Mouse (Mus musculus): ENCODE measurements at regions not wholly inside any gene's neighbourhood (a gene's known extent, or its start where the extent isn't known, plus 50 kb on each side); places are given as distances from the start of the nearest gene placed in this dataset.

DNA sequence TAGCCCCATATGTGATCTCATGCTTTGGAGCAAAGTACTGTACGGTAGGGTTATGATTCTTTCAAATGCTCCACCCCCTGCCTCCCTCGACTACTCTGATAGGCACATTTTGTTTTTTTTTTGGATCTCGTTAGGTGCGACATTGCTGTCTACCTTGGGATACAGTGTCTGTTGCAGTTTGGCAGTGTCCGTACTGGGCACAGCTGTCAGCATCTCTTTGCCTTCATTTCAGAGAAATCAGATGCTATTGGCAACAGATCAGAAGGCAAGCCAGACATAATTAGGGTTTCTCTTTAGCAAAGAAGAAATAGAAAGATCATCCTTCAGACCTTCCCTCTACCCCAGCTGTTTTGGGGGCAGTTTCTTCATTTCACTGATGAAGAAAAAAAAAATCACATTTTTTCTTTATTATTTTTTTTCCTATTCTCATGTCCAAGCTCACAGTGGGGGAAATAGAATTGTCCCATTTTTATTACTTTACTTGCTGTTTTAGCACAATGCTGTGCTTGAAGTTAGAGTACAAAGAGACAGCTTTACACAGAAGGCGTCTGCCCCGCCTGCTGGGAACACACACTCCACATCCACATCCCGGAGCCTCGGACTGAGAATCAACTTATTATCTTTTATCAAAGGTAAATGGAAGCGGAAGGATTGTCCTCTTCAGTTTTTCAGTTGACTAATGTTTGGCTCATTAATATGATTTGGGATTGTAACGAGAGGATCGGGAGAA lies 420.8 kb upstream of the Got2 start:
- 71% methylated on average over 12 of the region's 12 CpGs for WGBS
- Histone ChIP-seq H3K27ac (replicated peaks) (no peak overlapping the region), H3K27me3 (no peaks in the 10 kb centered on the region), H3K4me2 (replicated peaks) (no peak overlapping the region), H3K9me3 (no peaks in the 10 kb centered on the region), H3K4me3 (no peak overlapping the region), H3K4me1 (no peaks in the 10 kb centered on the region), H3K36me3 (no peaks in the 10 kb centered on the region), H3K9ac (replicated peaks) (no peak overlapping the region)
- ATAC-seq (ENCODE audit: low FRiP score, low read depth) = no peak

GRCm38 (mm10) chr8:96296643-96297042 lies 408.3 kb upstream of the Got2 start:
- Histone ChIP-seq H3K36me3 (no peaks in the 10 kb centered on the region), H3K9ac (replicated peaks) (no peak overlapping the region), H3K4me2 (replicated peaks) (no peak overlapping the region), H3K27ac (replicated peaks) (no peak overlapping the region), H3K4me1 (no peaks in the 10 kb centered on the region), H3K4me3 (no peak overlapping the region), H3K9me3 (no peaks in the 10 kb centered on the region), H3K27me3 (no peaks in the 10 kb centered on the region)
- WGBS = 71% methylated on average over 4 of the region's 4 CpGs
- no peak for ATAC-seq (ENCODE audit: low FRiP score, low read depth)

DNA sequence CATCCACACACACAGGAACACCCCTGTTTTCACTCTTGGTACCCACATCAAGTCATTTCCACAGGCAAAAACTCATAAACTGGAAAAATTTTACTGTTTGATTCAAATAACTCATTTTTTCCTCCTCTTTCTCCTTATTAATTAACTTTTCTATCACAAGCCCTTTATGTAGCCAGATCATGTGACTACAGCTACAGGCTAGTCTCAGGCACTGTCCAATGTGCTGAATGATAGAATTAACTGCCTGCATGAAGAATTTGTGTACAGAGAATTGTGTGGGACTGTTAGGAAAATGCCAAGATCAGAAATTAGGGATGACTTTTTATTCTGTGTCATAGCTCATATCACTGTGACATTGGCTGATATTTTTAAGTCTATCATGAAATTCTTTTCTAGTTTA lies 402.4 kb upstream of the Got2 start:
- Histone ChIP-seq H3K4me1 (no peaks in the 10 kb centered on the region), H3K27ac (replicated peaks) (no peak overlapping the region), H3K4me3 (no peak overlapping the region), H3K36me3 (no peaks in the 10 kb centered on the region), H3K9me3 (no peaks in the 10 kb centered on the region), H3K9ac (replicated peaks) (no peak overlapping the region), H3K27me3 (no peaks in the 10 kb centered on the region), H3K4me2 (replicated peaks) (no peak overlapping the region)
- no peak for ATAC-seq (ENCODE audit: low FRiP score, low read depth)

- ATAC-seq (ENCODE audit: low FRiP score, low read depth) = no peak
- no peak overlapping the region for H3K27ac ChIP-seq (replicated peaks)
- H3K4me3 ChIP-seq = no peak overlapping the region
- H3K4me2 ChIP-seq (replicated peaks) = no peak overlapping the region
- no peaks in the 10 kb centered on the region for H3K9me3 ChIP-seq
- H3K36me3 ChIP-seq = no peaks in the 10 kb centered on the region
- WGBS = 82% methylated on average over 3 of the region's 3 CpGs
- H3K4me1 ChIP-seq = no peaks in the 10 kb centered on the region
- H3K27me3 ChIP-seq = no peaks in the 10 kb centered on the region
- no peak overlapping the region for H3K9ac ChIP-seq (replicated peaks)
These were observed 401.2 kb upstream of the Got2 start for GRCm38 (mm10) chr8:96289519-96289918.

DNA sequence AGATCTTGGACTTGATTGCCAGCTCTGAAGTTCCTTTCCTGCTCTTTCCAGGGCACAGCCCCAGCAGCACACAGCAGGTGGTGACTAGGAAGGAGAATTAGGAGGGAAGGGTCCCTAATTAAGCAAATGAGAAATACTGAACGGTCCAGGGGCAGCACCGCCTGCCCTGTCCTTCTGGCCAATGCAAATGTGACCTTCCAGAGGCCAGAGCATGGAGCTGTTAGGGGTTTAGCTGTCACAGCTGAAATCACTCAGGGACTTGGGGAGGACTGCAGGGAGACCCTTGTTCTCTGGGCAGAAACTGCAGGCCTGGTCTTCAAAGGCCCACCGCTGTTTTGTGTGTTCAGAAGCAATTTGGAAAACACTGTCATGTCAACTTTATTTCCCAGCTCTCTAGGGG lies 400.2 kb upstream of the Got2 start:
- H3K4me1 ChIP-seq = no peaks in the 10 kb centered on the region
- no peaks in the 10 kb centered on the region for H3K9me3 ChIP-seq
- ATAC-seq (ENCODE audit: low FRiP score, low read depth) = peak; percentile 73; the same call in 1 of the 2 replicates
- H3K27ac ChIP-seq (replicated peaks) = no peak overlapping the region
- H3K4me2 ChIP-seq (replicated peaks) = no peak overlapping the region
- H3K9ac ChIP-seq (replicated peaks) = no peak overlapping the region
- 23% methylated on average over 3 of the region's 3 CpGs for WGBS
- no peaks in the 10 kb centered on the region for H3K27me3 ChIP-seq
- no peaks in the 10 kb centered on the region for H3K36me3 ChIP-seq
- no peak overlapping the region for H3K4me3 ChIP-seq

DNA sequence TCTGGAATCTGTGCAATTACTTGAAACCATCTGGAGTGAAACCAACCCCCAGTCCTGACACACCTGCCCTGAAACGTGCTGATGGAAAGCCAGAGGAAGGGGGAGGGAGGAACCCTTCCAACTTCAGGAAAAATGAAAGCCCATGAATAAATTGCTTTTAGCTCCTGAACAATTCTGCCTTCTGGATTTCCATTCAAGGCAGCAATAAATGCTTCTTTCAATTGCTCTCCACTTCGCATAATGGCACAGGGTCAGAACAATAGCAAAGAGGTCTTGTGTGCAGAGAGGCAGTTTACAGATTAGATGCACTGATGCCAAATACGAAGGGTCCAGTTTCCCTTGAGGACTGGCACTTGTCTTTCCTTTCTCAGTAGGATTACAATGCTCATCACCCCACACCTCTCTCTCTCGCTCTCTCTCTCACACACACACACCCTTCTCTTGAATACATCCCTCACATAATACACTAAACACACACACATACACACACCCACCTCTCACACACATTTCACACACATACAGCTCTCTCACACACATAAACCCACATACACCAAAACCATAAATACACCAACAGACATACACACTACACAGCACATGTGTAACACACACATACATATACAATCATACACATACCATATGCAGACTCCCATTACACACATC lies 389.3 kb upstream of the Got2 start:
- WGBS = 19% methylated on average over 4 of the region's 4 CpGs
- Histone ChIP-seq H3K4me2 (replicated peaks) (no peak overlapping the region), H3K9ac (replicated peaks) (0 out of 2 replicates have a peak overlapping the region, but pooled peaks have one; percentile 6), H3K27me3 (no peaks in the 10 kb centered on the region), H3K27ac (replicated peaks) (peak overlapping the region; percentile 46; the same call in 1 of the 2 replicates), H3K4me3 (no peak overlapping the region), H3K9me3 (peaks cover 3% of the 10 kb centered on the region; the same call in 1 of the 2 replicates), H3K4me1 (peaks cover 20% of the 10 kb centered on the region), H3K36me3 (no peaks in the 10 kb centered on the region)
- peak; percentile 74 for ATAC-seq (ENCODE audit: low FRiP score, low read depth)

GRCm38 (mm10) chr8:96277058-96277457 lies 388.7 kb upstream of the Got2 start:
- peak; percentile 24; the same call in 1 of the 2 replicates for ATAC-seq (ENCODE audit: low FRiP score, low read depth)
- Histone ChIP-seq H3K9ac (replicated peaks) (no peak overlapping the region), H3K27ac (replicated peaks) (0 out of 2 replicates have a peak overlapping the region, but pooled peaks have one; percentile 17), H3K4me2 (replicated peaks) (no peak overlapping the region), H3K36me3 (no peaks in the 10 kb centered on the region), H3K27me3 (no peaks in the 10 kb centered on the region), H3K4me3 (no peak overlapping the region), H3K9me3 (peaks cover 3% of the 10 kb centered on the region; the same call in 1 of the 2 replicates), H3K4me1 (peaks cover 20% of the 10 kb centered on the region)
- 52% methylated on average over 5 of the region's 5 CpGs for WGBS

DNA sequence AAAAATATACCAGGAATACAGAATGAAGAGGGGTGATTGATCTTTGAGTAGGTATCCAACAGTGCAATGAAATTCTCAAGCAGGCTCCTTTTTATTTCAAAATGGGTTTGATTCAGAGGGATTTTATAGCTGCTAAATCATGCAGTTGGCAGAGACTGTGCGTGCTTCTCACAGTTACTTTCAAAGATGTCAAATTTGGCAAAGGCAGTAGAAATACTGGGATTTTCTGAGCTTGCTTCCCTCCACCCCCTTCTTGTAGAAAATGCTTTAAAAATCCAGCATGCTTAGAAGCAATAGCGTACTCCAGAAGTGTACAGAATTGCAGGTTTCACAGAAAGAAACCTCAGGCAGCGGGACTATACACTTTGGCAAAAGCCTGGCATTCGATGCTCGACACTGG lies 367.9 kb upstream of the Got2 start:
- WGBS = 83% methylated on average over 5 of the region's 5 CpGs
- no peak overlapping the region for H3K4me2 ChIP-seq (replicated peaks)
- H3K27me3 ChIP-seq = no peaks in the 10 kb centered on the region
- H3K9me3 ChIP-seq = no peaks in the 10 kb centered on the region
- H3K36me3 ChIP-seq = no peaks in the 10 kb centered on the region
- no peak overlapping the region for H3K4me3 ChIP-seq
- no peak for ATAC-seq (ENCODE audit: low FRiP score, low read depth)
- H3K4me1 ChIP-seq = no peaks in the 10 kb centered on the region
- H3K9ac ChIP-seq (replicated peaks) = no peak overlapping the region
- no peak overlapping the region for H3K27ac ChIP-seq (replicated peaks)

- no peaks in the 10 kb centered on the region for H3K36me3 ChIP-seq
- H3K4me1 ChIP-seq = no peaks in the 10 kb centered on the region
- H3K27ac ChIP-seq (replicated peaks) = no peak overlapping the region
- no peaks in the 10 kb centered on the region for H3K27me3 ChIP-seq
- H3K4me3 ChIP-seq = no peak overlapping the region
- H3K9me3 ChIP-seq = no peaks in the 10 kb centered on the region
- H3K9ac ChIP-seq (replicated peaks) = no peak overlapping the region
- H3K4me2 ChIP-seq (replicated peaks) = no peak overlapping the region
- ATAC-seq (ENCODE audit: low FRiP score, low read depth) = no peak
- 55% methylated on average over 5 of the region's 5 CpGs for WGBS
These were observed 367.5 kb upstream of the Got2 start for GRCm38 (mm10) chr8:96255811-96256210.

DNA sequence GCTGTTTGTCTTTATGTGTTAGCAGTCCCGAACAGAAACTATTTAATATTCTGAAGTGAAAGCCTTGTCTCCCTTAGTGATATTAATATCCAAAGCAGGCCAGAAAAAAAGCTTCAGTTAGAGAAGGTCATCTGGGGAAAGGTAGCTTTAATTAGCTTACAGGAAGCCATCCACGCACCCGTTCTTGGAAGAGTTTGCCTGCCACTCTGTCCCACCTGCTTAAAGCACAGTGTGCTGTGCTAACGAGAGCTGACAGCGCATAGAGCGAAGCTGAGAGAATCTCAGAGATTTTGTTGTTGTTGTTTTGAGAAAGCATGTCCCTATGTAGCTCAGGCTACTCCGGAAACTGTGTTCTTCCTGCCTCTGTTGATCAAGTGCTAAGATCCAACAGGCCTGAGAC lies 357.7 kb upstream of the Got2 start:
- H3K36me3 ChIP-seq = no peaks in the 10 kb centered on the region
- no peak overlapping the region for H3K4me2 ChIP-seq (replicated peaks)
- H3K27me3 ChIP-seq = no peaks in the 10 kb centered on the region
- ATAC-seq (ENCODE audit: low FRiP score, low read depth) = no peak
- no peak overlapping the region for H3K4me3 ChIP-seq
- no peak overlapping the region for H3K27ac ChIP-seq (replicated peaks)
- 63% methylated on average over 7 of the region's 7 CpGs for WGBS
- peaks cover 14% of the 10 kb centered on the region for H3K4me1 ChIP-seq
- no peaks in the 10 kb centered on the region for H3K9me3 ChIP-seq
- H3K9ac ChIP-seq (replicated peaks) = no peak overlapping the region

GRCm38 (mm10) chr8:96244549-96245152 lies 356.3 kb upstream of the Got2 start:
- no peak overlapping the region for H3K4me3 ChIP-seq
- H3K27me3 ChIP-seq = no peaks in the 10 kb centered on the region
- H3K9ac ChIP-seq (replicated peaks) = no peak overlapping the region
- no peaks in the 10 kb centered on the region for H3K9me3 ChIP-seq
- peak; percentile 66 for ATAC-seq (ENCODE audit: low FRiP score, low read depth)
- WGBS = 35% methylated on average over 9 of the region's 9 CpGs
- peaks cover 14% of the 10 kb centered on the region for H3K4me1 ChIP-seq
- no peaks in the 10 kb centered on the region for H3K36me3 ChIP-seq
- H3K4me2 ChIP-seq (replicated peaks) = no peak overlapping the region
- no peak overlapping the region for H3K27ac ChIP-seq (replicated peaks)

- no peak for ATAC-seq (ENCODE audit: low FRiP score, low read depth)
These were observed 350.1 kb upstream of the Got2 start for GRCm38 (mm10) chr8:96238406-96238805.

More at GRCm38 (mm10) chr8:96238406-96238805, 350.1 kb upstream of the Got2 start:
- Histone ChIP-seq H3K9me3 (no peaks in the 10 kb centered on the region), H3K4me2 (replicated peaks) (no peak overlapping the region), H3K4me3 (no peak overlapping the region), H3K27ac (replicated peaks) (no peak overlapping the region), H3K36me3 (no peaks in the 10 kb centered on the region), H3K27me3 (no peaks in the 10 kb centered on the region), H3K4me1 (no peaks in the 10 kb centered on the region), H3K9ac (replicated peaks) (no peak overlapping the region)
